18 mouse cellular contexts compared by ENCODE assay signal in genomic region chr13:78717159-78717558, GRCm38 (mm10).
"Had no signal": no experiment of that assay in that cellular context is flagged by ENCODE, and none has a peak within 500 bp of the region (broad histone marks: within the 10 kb centered on the region; RNA-seq: fewer than 3 reads in every experiment).

No protein-coding gene starts in this region.

- H3K9ac ChIP-seq: liver, embryonic 14.5 days; lung, embryonic 14.5 days; midbrain, embryonic 13.5 days; midbrain, embryonic 15.5 days; neural tube, embryonic 13.5 days; neural tube, embryonic 15.5 days had no signal

- H3K4me2 ChIP-seq: lung, embryonic 14.5 days; midbrain, embryonic 13.5 days; midbrain, embryonic 15.5 days; neural tube, embryonic 13.5 days; neural tube, embryonic 15.5 days had no signal

- H3K36me3 ChIP-seq: midbrain, embryonic 10.5 days; midbrain, embryonic 13.5 days; midbrain, embryonic 15.5 days; neural tube, embryonic 13.5 days; neural tube, embryonic 15.5 days had no signal

- H3K27ac ChIP-seq: liver, embryonic 14.5 days; midbrain, embryonic 10.5 days; midbrain, embryonic 13.5 days; midbrain, embryonic 15.5 days; neural tube, embryonic 13.5 days; neural tube, embryonic 15.5 days had no signal

- DNase-seq: lung, adult 18-20 months; lung, embryonic 14.5 days; lung, postnatal 10 days; lung, postnatal 4 days; right cerebral cortex, adult 18-20 months; right cerebral cortex, postnatal 25 days; right cerebral cortex, postnatal 4 days; spleen, adult 18-20 months; thymus, adult 18-20 months; thymus, postnatal 14 days; thymus, postnatal 36 days had no signal

- H3K4me3 ChIP-seq: midbrain, embryonic 10.5 days; midbrain, embryonic 13.5 days; midbrain, embryonic 15.5 days; myocyte; neural tube, embryonic 13.5 days; neural tube, embryonic 15.5 days had no signal

- H3K27me3 ChIP-seq: midbrain, embryonic 13.5 days; midbrain, embryonic 15.5 days; neural tube, embryonic 13.5 days; neural tube, embryonic 15.5 days had no signal

- H3K9me3 ChIP-seq: midbrain, embryonic 10.5 days; midbrain, embryonic 13.5 days; midbrain, embryonic 15.5 days; neural tube, embryonic 13.5 days; neural tube, embryonic 15.5 days had no signal

- ATAC-seq: midbrain, embryonic 15.5 days had no signal
